Mouse (Mus musculus): ENCODE data around the gene Agap2.

GRCm38 (mm10) chr10:127054646-127055045, 20.4 kb upstream of the Agap2 start:
- TF ChIP-seq CTCF (IDR thresholded peaks at IDR 0.05; ENCODE audit: extremely low read depth, insufficient read depth, insufficient read length, insufficient replicate concordance): no peak
- no peak for TF ChIP-seq POLR2A (IDR thresholded peaks at IDR 0.05; ENCODE audit: low read depth, low read length)
